Mouse (Mus musculus) urinary bladder, postnatal 0 days (tissue): ENCODE results near the gene Prmt9. TPM values are rescaled to one million over a fixed set of nuclear protein-coding genes. Genes with fewer than 3 reads are reported as not detected.

ENCODE experiments used
- polyA plus RNA-seq: library from polyadenylated mRNA; unstranded; fragments of >200 nt; fragmentation: Nextera tagmentation; extraction: Ambion mirVana; gene quantifications from 2 replicates; pipeline ENCODE4 v1.2.1, GENCODE M21; 2015

Prmt9 gene
- polyA plus RNA-seq: 9.9 and 11.1 TPM in 2 replicates

GRCm38 (mm10) chr8:77549121-77549706 is at the start of gene Prmt9:
Gene Prmt9 (plus strand): TSS chr8:77549397.

GRCm38 (mm10) chr8:77517301-77518200 is 31.6 kb upstream of the Prmt9 start, which contains the start of gene Arhgap10:
Gene Arhgap10 (minus strand): TSS chr8:77517953.

GRCm38 (mm10) chr8:77610374-77610969 is 61.3 kb downstream of the Prmt9 start, which contains the start of gene Tmem184c:
Gene Tmem184c (minus strand): TSS chr8:77610698.

Other genes starting within 250 kb of the Prmt9 start
- 40.4 and 50.0 TPM in 2 replicates for gene Arhgap10, start 31.4 kb upstream of the Prmt9 start, polyA plus RNA-seq
- 15.9 and 17.3 TPM in 2 replicates for gene Tmem184c, start 61.3 kb downstream of the Prmt9 start, polyA plus RNA-seq
- 5.5 and 5.7 TPM in 2 replicates for gene Ednra, start 175.1 kb downstream of the Prmt9 start, polyA plus RNA-seq